Mouse (Mus musculus): ENCODE results near the gene Etv5. TPM values are rescaled to one million over a fixed set of nuclear protein-coding genes. Genes with fewer than 3 reads are reported as not detected.

Gene Etv5
- polyA plus RNA-seq, 2 experiments, result 2.6 to 2.7 TPM

GRCm38 (mm10) chr16:22414205-22414754 lies 25.2 kb downstream of the Etv5 start:
- Histone ChIP-seq H3K27me3 (ENCODE audit: control insufficient read depth, insufficient read depth, low read length) (no peaks in the 10 kb centered on the region), H3K36me3 (replicated peaks; ENCODE audit: control insufficient read depth, insufficient read depth, low read depth) (no peaks in the 10 kb centered on the region), H3K27ac (no peak overlapping the region), H3K9ac (replicated peaks) (no peak overlapping the region), H3K4me1 (replicated peaks; ENCODE audit: control insufficient read depth in 2 of 2, insufficient read depth in 2 of 2, low read length in 1 of 2) (peaks cover 0 to 4% of the 10 kb centered on the region in 2 experiments; a peak in 2 of 4 replicates), H3K9me3 (ENCODE audit: control insufficient read depth, low read length) (no peaks in the 10 kb centered on the region), H3K4me2 (ENCODE audit: low read depth) (no peak overlapping the region), H3K4me3 (ENCODE audit: insufficient read depth in 1 of 2, low read depth in 2 of 2, low read length in 2 of 2) (no peak overlapping the region)
- TF ChIP-seq EP300 (IDR thresholded peaks at IDR 0.05; ENCODE audit: low read depth), result no peak
- no peak for TF ChIP-seq CTCF (IDR thresholded peaks at IDR 0.05; ENCODE audit: low read depth)
- ATAC-seq (ENCODE audit: insufficient read depth) (no peak), DNase-seq (ENCODE audit: low read depth in 3 of 3, low spot score in 3 of 3) (no peak)
- WGBS (ENCODE audit: insufficient replicate concordance), result 68% methylated on average over 9 of the region's 9 CpGs

- Histone ChIP-seq H3K4me2 (ENCODE audit: low read depth) (no peak overlapping the region), H3K36me3 (replicated peaks; ENCODE audit: control insufficient read depth, insufficient read depth, low read depth) (no peaks in the 10 kb centered on the region), H3K27me3 (ENCODE audit: control insufficient read depth, insufficient read depth, low read length) (no peaks in the 10 kb centered on the region), H3K9me3 (ENCODE audit: control insufficient read depth, low read length) (no peaks in the 10 kb centered on the region), H3K9ac (replicated peaks) (no peak overlapping the region), H3K4me3 (ENCODE audit: insufficient read depth in 1 of 2, low read depth in 2 of 2, low read length in 2 of 2) (no peak overlapping the region), H3K4me1 (replicated peaks; ENCODE audit: control insufficient read depth in 2 of 2, insufficient read depth in 2 of 2, low read length in 1 of 2) (peaks cover 0 to 4% of the 10 kb centered on the region in 2 experiments; a peak in 2 of 4 replicates), H3K27ac (no peak overlapping the region)
- 66% methylated on average over 16 of the region's 16 CpGs for WGBS (ENCODE audit: insufficient replicate concordance)
- DNase-seq (ENCODE audit: low read depth in 3 of 3, low spot score in 3 of 3), result no peak
- ATAC-seq (ENCODE audit: insufficient read depth), result no peak
- TF ChIP-seq CTCF (IDR thresholded peaks at IDR 0.05; ENCODE audit: low read depth), result no peak
- no peak for TF ChIP-seq EP300 (IDR thresholded peaks at IDR 0.05; ENCODE audit: low read depth)
Measured at GRCm38 (mm10) chr16:22412459-22413229, 26.9 kb downstream of the Etv5 start.

- DNase-seq (ENCODE audit: low read depth in 3 of 3, low spot score in 3 of 3), result no peak
- H3K27ac ChIP-seq, result no peak overlapping the region
- no peaks in the 10 kb centered on the region for H3K36me3 ChIP-seq (replicated peaks; ENCODE audit: control insufficient read depth, insufficient read depth, low read depth)
- H3K27me3 ChIP-seq (ENCODE audit: control insufficient read depth, insufficient read depth, low read length), result no peaks in the 10 kb centered on the region
- no peak overlapping the region for H3K4me2 ChIP-seq (ENCODE audit: low read depth)
- no peak overlapping the region for H3K9ac ChIP-seq (replicated peaks)
- ATAC-seq (ENCODE audit: insufficient read depth), result no peak
- no peak for TF ChIP-seq CTCF (IDR thresholded peaks at IDR 0.05; ENCODE audit: low read depth)
- TF ChIP-seq EP300 (IDR thresholded peaks at IDR 0.05; ENCODE audit: low read depth), result no peak
- peaks cover 0 to 4% of the 10 kb centered on the region in 2 experiments; a peak in 2 of 4 replicates for H3K4me1 ChIP-seq (replicated peaks; ENCODE audit: control insufficient read depth in 2 of 2, insufficient read depth in 2 of 2, low read length in 1 of 2)
- no peaks in the 10 kb centered on the region for H3K9me3 ChIP-seq (ENCODE audit: control insufficient read depth, low read length)
- WGBS (ENCODE audit: insufficient replicate concordance), result 36% methylated on average over 11 of the region's 11 CpGs
- H3K4me3 ChIP-seq (ENCODE audit: insufficient read depth in 1 of 2, low read depth in 2 of 2, low read length in 2 of 2), result no peak overlapping the region
Measured at GRCm38 (mm10) chr16:22411764-22412163, 27.8 kb downstream of the Etv5 start.

GRCm38 (mm10) chr16:22410000-22410399 lies 29.5 kb downstream of the Etv5 start:
- WGBS (ENCODE audit: insufficient replicate concordance), result 26% methylated on average over 5 of the region's 5 CpGs
- peak; percentile 43; the same call in 1 of the 2 replicates for ATAC-seq (ENCODE audit: insufficient read depth)
- Histone ChIP-seq H3K4me2 (ENCODE audit: low read depth) (no peak overlapping the region), H3K9me3 (ENCODE audit: control insufficient read depth, low read length) (no peaks in the 10 kb centered on the region), H3K9ac (replicated peaks) (no peak overlapping the region), H3K27me3 (ENCODE audit: control insufficient read depth, insufficient read depth, low read length) (no peaks in the 10 kb centered on the region), H3K27ac (no peak overlapping the region), H3K4me3 (ENCODE audit: insufficient read depth in 1 of 2, low read depth in 2 of 2, low read length in 2 of 2) (no peak overlapping the region), H3K36me3 (replicated peaks; ENCODE audit: control insufficient read depth, insufficient read depth, low read depth) (no peaks in the 10 kb centered on the region), H3K4me1 (replicated peaks; ENCODE audit: control insufficient read depth in 2 of 2, insufficient read depth in 2 of 2, low read length in 1 of 2) (peaks cover 0 to 2% of the 10 kb centered on the region in 2 experiments; a peak in 2 of 4 replicates)
- no peak for DNase-seq (ENCODE audit: low read depth in 3 of 3, low spot score in 3 of 3)
- TF ChIP-seq CTCF (IDR thresholded peaks at IDR 0.05; ENCODE audit: low read depth) (no peak), EP300 (IDR thresholded peaks at IDR 0.05; ENCODE audit: low read depth) (peak; percentile 47)

GRCm38 (mm10) chr16:22408642-22409360 lies 30.7 kb downstream of the Etv5 start:
- ATAC-seq (ENCODE audit: insufficient read depth), result no peak
- H3K4me2 ChIP-seq (ENCODE audit: low read depth), result no peak overlapping the region
- no peak for DNase-seq (ENCODE audit: low read depth in 3 of 3, low spot score in 3 of 3)
- H3K9ac ChIP-seq (replicated peaks), result no peak overlapping the region
- H3K9me3 ChIP-seq (ENCODE audit: control insufficient read depth, low read length), result no peaks in the 10 kb centered on the region
- H3K27ac ChIP-seq, result no peak overlapping the region
- H3K4me3 ChIP-seq (ENCODE audit: insufficient read depth in 1 of 2, low read depth in 2 of 2, low read length in 2 of 2), result no peak overlapping the region
- no peaks in the 10 kb centered on the region for H3K36me3 ChIP-seq (replicated peaks; ENCODE audit: control insufficient read depth, insufficient read depth, low read depth)
- H3K27me3 ChIP-seq (ENCODE audit: control insufficient read depth, insufficient read depth, low read length), result no peaks in the 10 kb centered on the region
- WGBS (ENCODE audit: insufficient replicate concordance), result 74% methylated on average over 8 of the region's 8 CpGs
- TF ChIP-seq CTCF (IDR thresholded peaks at IDR 0.05; ENCODE audit: low read depth), result no peak
- H3K4me1 ChIP-seq (replicated peaks; ENCODE audit: control insufficient read depth in 2 of 2, insufficient read depth in 2 of 2, low read length in 1 of 2), result peaks cover 0 to 2% of the 10 kb centered on the region in 2 experiments; a peak in 2 of 4 replicates
